Mouse (Mus musculus): ENCODE data around the gene Tln1. TPM values are rescaled to one million over a fixed set of nuclear protein-coding genes. Genes with fewer than 3 reads are reported as not detected.

Tln1 gene
- polyA plus RNA-seq, 1 experiment from 2014 or later, result 64.9 TPM

- Histone ChIP-seq H3K9ac (ENCODE audit: low read depth, low read length) (peak overlapping the region; percentile 92), H3K27ac (peak overlapping the region; percentile 99), H3K4me1 (replicated peaks; ENCODE audit: insufficient read depth, low read length) (peaks cover 49% of the 10 kb centered on the region), H3K4me2 (ENCODE audit: low read length) (peak overlapping the region; percentile 79), H3K9me3 (replicated peaks; ENCODE audit: low read length) (no peaks in the 10 kb centered on the region), H3K27me3 (ENCODE audit: insufficient read depth, low read length) (no peaks in the 10 kb centered on the region), H3K4me3 (replicated peaks; ENCODE audit: low read depth, low read length) (peak overlapping the region; percentile 65), H3K36me3 (ENCODE audit: insufficient read depth, low read length) (peaks cover 20% of the 10 kb centered on the region)
- ATAC-seq (replicated peaks; ENCODE audit: low FRiP score, low read depth) (no peak), DNase-seq (ENCODE audit: low spot score) (no peak)
- no peak for TF ChIP-seq CTCF (IDR thresholded peaks at IDR 0.05; ENCODE audit: low read depth)
- WGBS, result 13% methylated on average over 2 of the region's 2 CpGs
Measured at GRCm38 (mm10) chr4:43560976-43561375, 1.5 kb downstream of the Tln1 start.

GRCm38 (mm10) chr4:43560243-43560611 is 2.3 kb downstream of the Tln1 start:
- H3K4me1 ChIP-seq (replicated peaks; ENCODE audit: insufficient read depth, low read length), result peaks cover 49% of the 10 kb centered on the region
- H3K9me3 ChIP-seq (replicated peaks; ENCODE audit: low read length), result no peaks in the 10 kb centered on the region
- ATAC-seq (replicated peaks; ENCODE audit: low FRiP score, low read depth), result no peak
- peak overlapping the region; percentile 65; the same call in 1 of the 2 replicates for H3K4me3 ChIP-seq (replicated peaks; ENCODE audit: low read depth, low read length)
- H3K27ac ChIP-seq, result peak overlapping the region; percentile 99; the same call in 1 of the 2 replicates
- WGBS, result 18% methylated on average over 6 of the region's 6 CpGs
- peak overlapping the region; percentile 92 for H3K9ac ChIP-seq (ENCODE audit: low read depth, low read length)
- H3K36me3 ChIP-seq (ENCODE audit: insufficient read depth, low read length), result peaks cover 20% of the 10 kb centered on the region
- no peaks in the 10 kb centered on the region for H3K27me3 ChIP-seq (ENCODE audit: insufficient read depth, low read length)
- peak overlapping the region; percentile 79 for H3K4me2 ChIP-seq (ENCODE audit: low read length)
- no peak for TF ChIP-seq CTCF (IDR thresholded peaks at IDR 0.05; ENCODE audit: low read depth)
- DNase-seq (ENCODE audit: low spot score), result peak; percentile 72

GRCm38 (mm10) chr4:43559519-43560242 is 2.8 kb downstream of the Tln1 start:
- peak overlapping the region; percentile 99 for H3K27ac ChIP-seq
- TF ChIP-seq CTCF (IDR thresholded peaks at IDR 0.05; ENCODE audit: low read depth), result no peak
- no peaks in the 10 kb centered on the region for H3K27me3 ChIP-seq (ENCODE audit: insufficient read depth, low read length)
- peaks cover 49% of the 10 kb centered on the region for H3K4me1 ChIP-seq (replicated peaks; ENCODE audit: insufficient read depth, low read length)
- DNase-seq (ENCODE audit: low spot score), result no peak
- ATAC-seq (replicated peaks; ENCODE audit: low FRiP score, low read depth), result no peak
- no peaks in the 10 kb centered on the region for H3K9me3 ChIP-seq (replicated peaks; ENCODE audit: low read length)
- peak overlapping the region; percentile 65; the same call in 1 of the 2 replicates for H3K4me3 ChIP-seq (replicated peaks; ENCODE audit: low read depth, low read length)
- H3K9ac ChIP-seq (ENCODE audit: low read depth, low read length), result 0 out of 2 replicates have a peak overlapping the region, but pooled peaks have one; percentile 92
- 60% methylated on average over 13 of the region's 13 CpGs for WGBS
- H3K4me2 ChIP-seq (ENCODE audit: low read length), result peak overlapping the region; percentile 79
- peaks cover 21% of the 10 kb centered on the region for H3K36me3 ChIP-seq (ENCODE audit: insufficient read depth, low read length)

- ATAC-seq (replicated peaks; ENCODE audit: low FRiP score, low read depth) (peak; percentile 29; the same call in 1 of the 2 replicates), DNase-seq (ENCODE audit: low spot score) (peak; percentile 92)
- peak overlapping the region; percentile 79 for H3K4me2 ChIP-seq (ENCODE audit: low read length)
- no peaks in the 10 kb centered on the region for H3K9me3 ChIP-seq (replicated peaks; ENCODE audit: low read length)
- TF ChIP-seq CTCF (IDR thresholded peaks at IDR 0.05; ENCODE audit: low read depth), result peak; percentile 3; the same call in 1 of the 2 replicates
- peaks cover 45% of the 10 kb centered on the region for H3K4me1 ChIP-seq (replicated peaks; ENCODE audit: insufficient read depth, low read length)
- WGBS, result 19% methylated on average over 13 of the region's 13 CpGs
- peaks cover 28% of the 10 kb centered on the region for H3K36me3 ChIP-seq (ENCODE audit: insufficient read depth, low read length)
- peak overlapping the region; percentile 43 for H3K9ac ChIP-seq (ENCODE audit: low read depth, low read length)
- H3K4me3 ChIP-seq (replicated peaks; ENCODE audit: low read depth, low read length), result peak overlapping the region; percentile 11
- H3K27ac ChIP-seq, result peak overlapping the region; percentile 99
- H3K27me3 ChIP-seq (ENCODE audit: insufficient read depth, low read length), result no peaks in the 10 kb centered on the region
Measured at GRCm38 (mm10) chr4:43558631-43559356, 3.7 kb downstream of the Tln1 start.

GRCm38 (mm10) chr4:43558028-43558630 is 4.4 kb downstream of the Tln1 start:
- peak; percentile 92 for DNase-seq (ENCODE audit: low spot score)

GRCm38 (mm10) chr4:43555926-43556325 is 6.6 kb downstream of the Tln1 start:
- no peak overlapping the region for H3K27ac ChIP-seq
- H3K36me3 ChIP-seq (ENCODE audit: insufficient read depth, low read length), result peaks cover 51% of the 10 kb centered on the region
- TF ChIP-seq CTCF (IDR thresholded peaks at IDR 0.05; ENCODE audit: low read depth), result no peak
- no peak overlapping the region for H3K9ac ChIP-seq (ENCODE audit: low read depth, low read length)
- ATAC-seq (replicated peaks; ENCODE audit: low FRiP score, low read depth) (no peak), DNase-seq (ENCODE audit: low spot score) (no peak)
- peaks cover 35% of the 10 kb centered on the region for H3K4me1 ChIP-seq (replicated peaks; ENCODE audit: insufficient read depth, low read length)
- WGBS, result 93% methylated on average over 7 of the region's 7 CpGs
- H3K27me3 ChIP-seq (ENCODE audit: insufficient read depth, low read length), result no peaks in the 10 kb centered on the region
- H3K9me3 ChIP-seq (replicated peaks; ENCODE audit: low read length), result no peaks in the 10 kb centered on the region
- H3K4me2 ChIP-seq (ENCODE audit: low read length), result no peak overlapping the region
- no peak overlapping the region for H3K4me3 ChIP-seq (replicated peaks; ENCODE audit: low read depth, low read length)

More at GRCm38 (mm10) chr4:43558028-43558630, 4.4 kb downstream of the Tln1 start:
- ATAC-seq (replicated peaks; ENCODE audit: low FRiP score, low read depth), result no peak; the same call in 1 of the 2 replicates
- Histone ChIP-seq H3K36me3 (ENCODE audit: insufficient read depth, low read length) (peaks cover 35% of the 10 kb centered on the region), H3K4me1 (replicated peaks; ENCODE audit: insufficient read depth, low read length) (peaks cover 39% of the 10 kb centered on the region), H3K27ac (peak overlapping the region; percentile 99), H3K9ac (ENCODE audit: low read depth, low read length) (peak overlapping the region; percentile 43; the same call in 1 of the 2 replicates), H3K27me3 (ENCODE audit: insufficient read depth, low read length) (no peaks in the 10 kb centered on the region), H3K4me3 (replicated peaks; ENCODE audit: low read depth, low read length) (peak overlapping the region; percentile 11), H3K9me3 (replicated peaks; ENCODE audit: low read length) (no peaks in the 10 kb centered on the region), H3K4me2 (ENCODE audit: low read length) (peak overlapping the region; percentile 79)
- TF ChIP-seq CTCF (IDR thresholded peaks at IDR 0.05; ENCODE audit: low read depth), result no peak
- 19% methylated on average over 5 of the region's 5 CpGs for WGBS
